ENCODE assay signal across 18 mouse cellular contexts in genomic region chr4:123068646-123069045, GRCm38 (mm10). TPM values are rescaled to one million over a fixed set of nuclear protein-coding genes. Genes with fewer than 3 reads are reported as not detected.
"Had no signal": no experiment of that assay in that cellular context is flagged by ENCODE, and none has a peak within 500 bp of the region (broad histone marks: within the 10 kb centered on the region; RNA-seq: fewer than 3 reads in every experiment).

No protein-coding gene starts in this region.

- H3K4me1 ChIP-seq: stomach, embryonic 15.5 days had no signal

- H3K27me3 ChIP-seq: neural tube, embryonic 12.5 days; neural tube, embryonic 13.5 days; neural tube, embryonic 15.5 days; stomach, embryonic 15.5 days had no signal

- H3K36me3 ChIP-seq: neural tube, embryonic 12.5 days; neural tube, embryonic 13.5 days; neural tube, embryonic 15.5 days; stomach, embryonic 15.5 days had no signal

- H3K4me2 ChIP-seq: neural tube, embryonic 12.5 days; neural tube, embryonic 13.5 days; neural tube, embryonic 15.5 days; stomach, embryonic 15.5 days had no signal

- H3K4me3 ChIP-seq: neural tube, embryonic 12.5 days; neural tube, embryonic 13.5 days; neural tube, embryonic 15.5 days; stomach, embryonic 15.5 days had no signal

- H3K27ac ChIP-seq: neural tube, embryonic 12.5 days; neural tube, embryonic 13.5 days; neural tube, embryonic 15.5 days; stomach, embryonic 15.5 days had no signal

- DNase-seq: retina, postnatal 1 day; right cerebral cortex, adult 18-20 months; right cerebral cortex, postnatal 14 days; right cerebral cortex, postnatal 25 days; right cerebral cortex, postnatal 4 days; spleen, adult 18-20 months; thymus, adult 18-20 months; thymus, adult 2 months; thymus, postnatal 14 days; thymus, postnatal 25 days; thymus, postnatal 36 days; thymus, postnatal 4 days had no signal

- H3K9me3 ChIP-seq: neural tube, embryonic 12.5 days; neural tube, embryonic 13.5 days; neural tube, embryonic 15.5 days; stomach, embryonic 15.5 days had no signal

- H3K9ac ChIP-seq: neural tube, embryonic 12.5 days; neural tube, embryonic 13.5 days; neural tube, embryonic 15.5 days; stomach, embryonic 15.5 days had no signal

RNA-seq across cellular contexts. Expression of gene Bmp8b, which starts 36.3 kb away (rescaled TPM):
- total RNA-seq: neutrophil, adult 5-6 weeks had no signal

RNA-seq across cellular contexts. Expression of gene Oxct2b, which starts 47.4 kb away (rescaled TPM):
- total RNA-seq: neutrophil, adult 5-6 weeks had no signal
- polyA plus RNA-seq: stomach, embryonic 14.5 days had no signal
